Mouse (Mus musculus) myocyte (in vitro differentiated cells): ENCODE results near the gene Echdc3. TPM values are rescaled to one million over a fixed set of nuclear protein-coding genes. Genes with fewer than 3 reads are reported as not detected.

ENCODE experiments used
- H3K27me3 ChIP-seq: one replicate; pipeline ENCODE4 v1.6.1; 2011; ENCODE audit not compliant: control insufficient read depth, insufficient read depth, insufficient read length
- H3K36me3 ChIP-seq: one replicate; pipeline ENCODE4 v1.6.1; 2011; ENCODE audit not compliant: control insufficient read depth, insufficient read depth
- H3K4me2 ChIP-seq: one replicate; pipeline ENCODE4 v1.6.1; 2011; ENCODE audit warnings: low read depth, control low read depth
- H3K4me3 ChIP-seq: one replicate; pipeline ENCODE4 v1.5.1; 2011; ENCODE audit warnings: mild to moderate bottlenecking, control low read depth, moderate library complexity
- H3K79me2 ChIP-seq: one replicate; pipeline ENCODE4 v1.6.1; 2011; ENCODE audit not compliant: control insufficient read depth, insufficient read depth
- H3ac ChIP-seq: one replicate; pipeline ENCODE4 v1.6.1; 2011; ENCODE audit not compliant: control insufficient read depth, insufficient read length
- CEBPB ChIP-seq: IDR thresholded peaks from 2 replicates; pipeline ENCODE4 v1.6.1; 2011; ENCODE audit warnings: mild to moderate bottlenecking, moderate library complexity; ENCODE audit not compliant: poor library complexity, insufficient read depth, severe bottlenecking
- E2F4 ChIP-seq: IDR thresholded peaks from one replicate; pipeline ENCODE4 v1.6.1; 2011; ENCODE audit warnings: mild to moderate bottlenecking, control low read depth, moderate library complexity; ENCODE audit not compliant: insufficient read depth
- MAX ChIP-seq: IDR thresholded peaks from one replicate; pipeline ENCODE4 v1.6.1; 2011; ENCODE audit warnings: low read depth, mild to moderate bottlenecking, control low read depth
- MYOD1 ChIP-seq, 3 experiments: IDR thresholded peaks; one replicate each; pipeline ENCODE4 v1.6.1; 2011; ENCODE audit warnings: control low read depth in 2 of 3, low read depth in 2 of 3, mild to moderate bottlenecking in 2 of 3, moderate library complexity in 1 of 3; ENCODE audit not compliant: insufficient read length in 2 of 3, control insufficient read depth in 1 of 3
- MYOG ChIP-seq, 3 experiments: IDR thresholded peaks; one replicate each; pipeline ENCODE4 v1.6.1; 2011; ENCODE audit warnings: control low read depth in 2 of 3, low read depth in 2 of 3, mild to moderate bottlenecking in 2 of 3; ENCODE audit not compliant: insufficient read length in 2 of 3, control insufficient read depth in 1 of 3, insufficient read depth in 1 of 3
- POLR2A ChIP-seq: IDR thresholded peaks from one replicate; pipeline ENCODE4 v1.6.1; 2011; ENCODE audit warnings: low read depth, mild to moderate bottlenecking, control low read depth, moderate library complexity; ENCODE audit not compliant: insufficient read length
- POLR2AphosphoS2 ChIP-seq: IDR thresholded peaks from one replicate; pipeline ENCODE4 v1.6.1; 2011; ENCODE audit warnings: low read depth, control low read depth; ENCODE audit not compliant: insufficient read length
- REST ChIP-seq: IDR thresholded peaks from one replicate; pipeline ENCODE4 v1.6.1; 2011; ENCODE audit warnings: mild to moderate bottlenecking, control low read depth, moderate library complexity; ENCODE audit not compliant: insufficient read depth, insufficient read length
- SRF ChIP-seq: IDR thresholded peaks from one replicate; pipeline ENCODE4 v1.6.1; 2011; ENCODE audit warnings: low read depth; ENCODE audit not compliant: control insufficient read depth, insufficient read length
- TCF12 ChIP-seq: IDR thresholded peaks from one replicate; pipeline ENCODE4 v1.6.1; 2011; ENCODE audit warnings: mild to moderate bottlenecking, control low read depth; ENCODE audit not compliant: poor library complexity, insufficient read depth, severe bottlenecking
- TCF3 ChIP-seq: IDR thresholded peaks from one replicate; pipeline ENCODE4 v1.6.1; 2011; ENCODE audit warnings: low read depth, control low read depth; ENCODE audit not compliant: insufficient read length
- USF1 ChIP-seq: IDR thresholded peaks from one replicate; pipeline ENCODE4 v1.6.1; 2011; ENCODE audit warnings: low read depth, mild to moderate bottlenecking, control low read depth, moderate library complexity
- polyA plus RNA-seq: library from polyadenylated mRNA; unstranded; fragments of >200 nt; fragmentation: generic; extraction: Trizol; gene quantifications from one replicate; pipeline ENCODE4 v1.2.1, GENCODE M21; 2012; ENCODE audit warnings: missing spikeins

The Echdc3 gene
- polyA plus RNA-seq, 1 experiment: 2.3 TPM

DNA sequence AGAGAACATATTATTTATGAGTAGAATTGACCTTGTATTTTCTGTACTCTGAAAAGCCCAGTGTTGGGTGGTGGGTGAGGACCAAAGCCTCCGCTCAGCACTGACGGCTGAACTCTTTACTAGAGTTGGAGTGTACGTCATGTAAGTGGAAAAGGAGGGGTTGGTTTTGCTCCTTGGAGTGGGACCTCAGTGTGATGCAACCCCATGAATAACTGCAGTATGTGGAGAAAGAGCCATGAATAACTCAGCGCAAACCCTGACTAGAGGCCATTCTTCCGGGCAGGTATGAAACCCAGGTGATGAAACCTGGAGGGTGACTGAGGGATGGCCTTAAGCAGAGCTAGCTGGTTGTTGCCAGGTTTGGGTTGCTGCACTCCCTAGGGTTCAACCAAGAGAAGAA is 63.0 kb downstream of the Echdc3 start:
- Histone ChIP-seq H3ac (no peak overlapping the region), H3K27me3 (peaks cover 6% of the 10 kb centered on the region), H3K79me2 (no peaks in the 10 kb centered on the region), H3K36me3 (no peaks in the 10 kb centered on the region), H3K4me2 (no peak overlapping the region), H3K4me3 (no peak overlapping the region)
- TF ChIP-seq TCF3 (no peak), MYOD1 (IDR thresholded peaks at IDR 0.05; ENCODE audit: control insufficient read depth in 1 of 3, insufficient read length in 2 of 3, low read depth in 2 of 3) (no peak), CEBPB (no peak), TCF12 (no peak), E2F4 (no peak), POLR2AphosphoS2 (no peak), MYOG (IDR thresholded peaks at IDR 0.05; ENCODE audit: control insufficient read depth in 1 of 3, insufficient read depth in 1 of 3, insufficient read length in 2 of 3, low read depth in 2 of 3) (no peak), USF1 (no peak), SRF (no peak), POLR2A (no peak), MAX (no peak), REST (no peak)

DNA sequence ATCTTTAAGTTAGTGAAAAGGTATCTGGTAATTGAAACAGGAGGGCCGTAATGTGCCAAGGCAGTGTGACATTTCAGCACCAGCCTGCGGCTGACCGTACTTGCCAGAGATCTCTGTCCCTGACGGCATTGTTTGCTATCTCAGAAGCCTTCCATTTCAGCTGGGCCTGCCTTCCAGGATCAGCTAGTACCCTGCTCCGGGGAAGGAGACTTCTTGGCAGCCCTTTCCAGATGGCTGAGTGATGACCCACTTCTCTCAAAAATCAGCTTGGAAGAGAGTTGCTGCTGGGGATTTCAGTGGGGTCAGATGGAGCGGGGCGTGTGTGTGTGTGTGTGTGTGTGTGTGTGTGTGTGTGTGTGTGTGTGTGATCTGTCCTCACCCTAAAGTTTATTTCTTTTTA is 65.9 kb downstream of the Echdc3 start:
- Histone ChIP-seq H3K27me3 (peaks cover 6% of the 10 kb centered on the region), H3K4me3 (no peak overlapping the region), H3K36me3 (no peaks in the 10 kb centered on the region), H3K79me2 (no peaks in the 10 kb centered on the region), H3ac (no peak overlapping the region), H3K4me2 (no peak overlapping the region)
- no peak for TF ChIP-seq REST
- no peak for TF ChIP-seq TCF3
- TF ChIP-seq USF1: no peak
- no peak for TF ChIP-seq POLR2A
- no peak for TF ChIP-seq CEBPB
- TF ChIP-seq TCF12: no peak
- TF ChIP-seq SRF: no peak
- no peak for TF ChIP-seq MYOD1 (IDR thresholded peaks at IDR 0.05; ENCODE audit: control insufficient read depth in 1 of 3, insufficient read length in 2 of 3, low read depth in 2 of 3)
- no peak for TF ChIP-seq MYOG (IDR thresholded peaks at IDR 0.05; ENCODE audit: control insufficient read depth in 1 of 3, insufficient read depth in 1 of 3, insufficient read length in 2 of 3, low read depth in 2 of 3)
- no peak for TF ChIP-seq E2F4
- no peak for TF ChIP-seq MAX
- TF ChIP-seq POLR2AphosphoS2: no peak

- H3K4me3 ChIP-seq: no peak overlapping the region
- H3K4me2 ChIP-seq: no peak overlapping the region
- no peak overlapping the region for H3ac ChIP-seq
- peaks cover 6% of the 10 kb centered on the region for H3K27me3 ChIP-seq
- H3K79me2 ChIP-seq: no peaks in the 10 kb centered on the region
- TF ChIP-seq MYOD1 (IDR thresholded peaks at IDR 0.05; ENCODE audit: control insufficient read depth in 1 of 3, insufficient read length in 2 of 3, low read depth in 2 of 3): no peak
- TF ChIP-seq USF1: no peak
- no peak for TF ChIP-seq POLR2A
- TF ChIP-seq TCF12: no peak
- TF ChIP-seq CEBPB: no peak
- no peak for TF ChIP-seq MAX
- TF ChIP-seq E2F4: no peak
- TF ChIP-seq POLR2AphosphoS2: no peak
- no peak for TF ChIP-seq TCF3
- no peak for TF ChIP-seq SRF
- TF ChIP-seq REST: no peak
- no peak for TF ChIP-seq MYOG (IDR thresholded peaks at IDR 0.05; ENCODE audit: control insufficient read depth in 1 of 3, insufficient read depth in 1 of 3, insufficient read length in 2 of 3, low read depth in 2 of 3)
- H3K36me3 ChIP-seq: no peaks in the 10 kb centered on the region
Measured at GRCm38 (mm10) chr2:6146257-6146656, 66.6 kb downstream of the Echdc3 start.

GRCm38 (mm10) chr2:6145611-6146010 is 67.2 kb downstream of the Echdc3 start:
- no peak for TF ChIP-seq MAX
- TF ChIP-seq SRF: no peak
- TF ChIP-seq MYOG (IDR thresholded peaks at IDR 0.05; ENCODE audit: control insufficient read depth in 1 of 3, insufficient read depth in 1 of 3, insufficient read length in 2 of 3, low read depth in 2 of 3): no peak
- TF ChIP-seq USF1: no peak
- TF ChIP-seq TCF12: no peak
- TF ChIP-seq TCF3: no peak
- no peak for TF ChIP-seq E2F4
- no peak for TF ChIP-seq MYOD1 (IDR thresholded peaks at IDR 0.05; ENCODE audit: control insufficient read depth in 1 of 3, insufficient read length in 2 of 3, low read depth in 2 of 3)
- no peak for TF ChIP-seq REST
- H3K36me3 ChIP-seq: no peaks in the 10 kb centered on the region
- no peaks in the 10 kb centered on the region for H3K79me2 ChIP-seq
- H3K4me3 ChIP-seq: no peak overlapping the region
- H3ac ChIP-seq: no peak overlapping the region
- H3K4me2 ChIP-seq: no peak overlapping the region
- H3K27me3 ChIP-seq: peaks cover 6% of the 10 kb centered on the region
